Mouse (Mus musculus) small intestine, adult 2 months (tissue): ENCODE results near the gene Arhgef3.

Source experiments
- CTCF ChIP-seq: fragments of 200-500 bp; IDR thresholded peaks from 2 replicates; pipeline ENCODE4 v1.5.1; 2012; ENCODE audit warnings: low read depth, mild to moderate bottlenecking, control low read depth, inconsistent platforms, low read length, moderate library complexity, mixed read lengths; ENCODE audit not compliant: insufficient replicate concordance, insufficient read length; ENCODE audit errors: extremely low read depth
- POLR2A ChIP-seq: fragments of 200-500 bp; IDR thresholded peaks from 2 replicates; pipeline ENCODE4 v1.6.1; 2012; ENCODE audit warnings: low read depth, mild to moderate bottlenecking, control low read depth, inconsistent platforms, low read length, moderate library complexity

GRCm38 (mm10) chr14:27155088-27155487, 40.4 kb downstream of the Arhgef3 start:
- TF ChIP-seq POLR2A (no peak), CTCF (no peak)
